10 mouse cellular contexts compared by ENCODE assay signal in the genomic region with DNA sequence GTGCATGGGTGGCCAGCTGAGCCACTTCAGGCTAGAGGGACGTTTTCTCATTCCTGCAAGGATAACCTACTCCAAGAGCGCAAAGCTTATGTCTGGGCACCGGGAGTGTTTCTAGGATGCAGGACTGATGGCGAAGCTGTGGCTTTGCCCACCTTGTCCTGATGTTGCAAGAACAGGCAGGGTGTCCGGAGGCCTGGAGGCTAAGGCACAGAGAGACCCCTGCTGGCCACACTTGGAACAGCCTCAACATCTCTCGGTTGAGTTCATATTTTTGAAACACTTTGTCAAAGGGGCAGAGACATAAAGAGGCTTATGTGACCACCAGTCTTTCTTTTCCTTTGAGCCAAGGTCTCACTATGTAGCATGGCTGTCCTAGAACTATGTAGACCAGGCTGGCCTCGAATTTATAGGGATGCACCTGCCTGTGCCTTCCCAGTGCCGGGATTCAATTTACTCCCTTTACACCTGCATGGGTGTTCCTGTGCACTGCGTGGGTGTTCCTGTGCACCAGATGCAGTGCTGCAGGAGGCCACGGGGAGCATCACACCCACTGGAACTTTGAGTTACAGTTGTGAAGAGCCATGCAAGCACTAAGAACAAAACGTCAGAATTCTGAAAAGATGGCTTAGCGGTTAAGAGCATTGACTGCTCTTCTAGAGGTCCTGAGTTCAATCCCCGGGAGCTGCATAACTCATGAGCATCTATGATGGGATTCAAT. TPM values are rescaled to one million over a fixed set of nuclear protein-coding genes. Genes with fewer than 3 reads are reported as not detected.
DNase-seq lines count a peak whose midpoint lies in the region; ATAC-seq lines count a peak whose summit lies in the region.
"Had no signal": no experiment of that assay in that cellular context is flagged by ENCODE, and none has a peak within 500 bp of the region (broad histone marks: within the 10 kb centered on the region; RNA-seq: fewer than 3 reads in every experiment).

No protein-coding gene starts in this region.

- no peak overlapping the region for H3K4me3 ChIP-seq in intestine, embryonic 14.5 days (ENCODE audit: low read depth, low read length)
- no peak overlapping the region for H3K4me3 ChIP-seq in intestine, embryonic 15.5 days (replicated peaks)
- H3K4me3 ChIP-seq in midbrain, embryonic 14.5 days (replicated peaks; ENCODE audit: low read depth, low read length), result no peak overlapping the region
- H3K4me3 ChIP-seq: embryonic facial prominence, embryonic 13.5 days had no signal

- peak; percentile 88 for DNase-seq in intestine, embryonic 14.5 days (ENCODE audit: low spot score)
- DNase-seq in ES-CJ7 (ENCODE audit: low read depth, low spot score), result peak; percentile 70
- peak; percentile 80 for DNase-seq in cerebellum, adult 8-10 months
- DNase-seq in gastrocnemius, postnatal 14 days, result peak; percentile 69
- DNase-seq in layer of hippocampus, postnatal 14 days (ENCODE audit: low spot score in 2 of 2), result peak; percentile 62 to 70
- DNase-seq in midbrain, embryonic 14.5 days, result peak; percentile 88
- DNase-seq in thymus, adult 18-20 months, result peak; percentile 38 to 54

- H3K27me3 ChIP-seq in intestine, embryonic 14.5 days (replicated peaks; ENCODE audit: control insufficient read depth, insufficient read depth, low read length), result no peaks in the 10 kb centered on the region
- no peaks in the 10 kb centered on the region for H3K27me3 ChIP-seq in intestine, embryonic 15.5 days (replicated peaks)
- H3K27me3 ChIP-seq in midbrain, embryonic 14.5 days (ENCODE audit: control insufficient read depth, insufficient read depth, low read length), result no peaks in the 10 kb centered on the region
- H3K27me3 ChIP-seq: embryonic facial prominence, embryonic 13.5 days had no signal

- H3K9me3 ChIP-seq in intestine, embryonic 14.5 days (ENCODE audit: control insufficient read depth, low read length), result no peaks in the 10 kb centered on the region
- H3K9me3 ChIP-seq in intestine, embryonic 15.5 days, result no peaks in the 10 kb centered on the region
- H3K9me3 ChIP-seq in midbrain, embryonic 14.5 days (ENCODE audit: control insufficient read depth, low read length), result no peaks in the 10 kb centered on the region
- H3K9me3 ChIP-seq: embryonic facial prominence, embryonic 13.5 days had no signal

- intact Hi-C loops in gastrocnemius, postnatal 14 days (cut with DNase I; ENCODE audit: low total_unique reads), result no loop called here

- H3K4me1 ChIP-seq in intestine, embryonic 14.5 days (replicated peaks; ENCODE audit: control insufficient read depth, insufficient read depth, low read length), result no peaks in the 10 kb centered on the region
- H3K4me1 ChIP-seq in intestine, embryonic 15.5 days (replicated peaks), result 0 out of 2 replicates have a peak, but pooled peaks cover 2% of the 10 kb centered on the region
- 0 out of 2 replicates have a peak, but pooled peaks cover 4% of the 10 kb centered on the region for H3K4me1 ChIP-seq in midbrain, embryonic 14.5 days (ENCODE audit: control insufficient read depth, insufficient read depth, low read length)
- H3K4me1 ChIP-seq: embryonic facial prominence, embryonic 13.5 days had no signal

- no peak overlapping the region for H3K27ac ChIP-seq in intestine, embryonic 14.5 days (ENCODE audit: low read depth)
- H3K27ac ChIP-seq in intestine, embryonic 15.5 days, result no peak overlapping the region
- no peak overlapping the region for H3K27ac ChIP-seq in midbrain, embryonic 14.5 days (replicated peaks; ENCODE audit: low read depth, low read length)
- H3K27ac ChIP-seq: embryonic facial prominence, embryonic 13.5 days; macrophage had no signal

- H3K36me3 ChIP-seq in intestine, embryonic 14.5 days (ENCODE audit: control insufficient read depth, insufficient read depth, low read length), result peaks cover 45% of the 10 kb centered on the region
- peaks cover 33% of the 10 kb centered on the region for H3K36me3 ChIP-seq in intestine, embryonic 15.5 days
- peaks cover 44% of the 10 kb centered on the region for H3K36me3 ChIP-seq in midbrain, embryonic 14.5 days (ENCODE audit: control insufficient read depth, insufficient read depth, low read length)

- ATAC-seq in intestine, embryonic 14.5 days (replicated peaks; ENCODE audit: low FRiP score, low TSS enrichment, low read depth), result no peak
- ATAC-seq in intestine, embryonic 15.5 days, result no peak
- no peak for ATAC-seq in midbrain, embryonic 14.5 days (ENCODE audit: low FRiP score, low TSS enrichment)

- WGBS in intestine, embryonic 14.5 days, result 36% methylated on average over 13 of the region's 13 CpGs
- 25% methylated on average over 13 of the region's 13 CpGs for WGBS in intestine, embryonic 15.5 days
- WGBS in midbrain, embryonic 14.5 days, result 35% methylated on average over 13 of the region's 13 CpGs

- H3K9ac ChIP-seq in intestine, embryonic 14.5 days (ENCODE audit: low read length), result no peak overlapping the region
- no peak overlapping the region for H3K9ac ChIP-seq in intestine, embryonic 15.5 days
- H3K9ac ChIP-seq in midbrain, embryonic 14.5 days (replicated peaks; ENCODE audit: low read length), result no peak overlapping the region
- H3K9ac ChIP-seq: embryonic facial prominence, embryonic 13.5 days had no signal

- no peak overlapping the region for H3K4me2 ChIP-seq in intestine, embryonic 14.5 days (ENCODE audit: low read length)
- H3K4me2 ChIP-seq in intestine, embryonic 15.5 days (replicated peaks), result no peak overlapping the region
- no peak overlapping the region for H3K4me2 ChIP-seq in midbrain, embryonic 14.5 days (ENCODE audit: low read length)
- H3K4me2 ChIP-seq: embryonic facial prominence, embryonic 13.5 days had no signal

RNA-seq across cellular contexts. Expression of gene Slc39a3, which starts 4.4 kb away (rescaled TPM):
- polyA plus RNA-seq in intestine, embryonic 14.5 days (2014; fragmentation: Nextera tagmentation; extraction: Ambion mirVana), result 13.1 and 13.7 TPM in 2 replicates
- polyA plus RNA-seq in intestine, embryonic 15.5 days (2015; fragmentation: Nextera tagmentation; extraction: Ambion mirVana), result 15.0 and 18.2 TPM in 2 replicates
- 10 to 100 TPM; 11.3 to 11.9 TPM for total RNA-seq in gastrocnemius, postnatal 14 days (2021)
- 10 to 100 TPM; 63.9 to 70.2 TPM for total RNA-seq in layer of hippocampus, postnatal 14 days (2021)
- 32.4 and 34.9 TPM in 2 replicates for polyA plus RNA-seq in midbrain, embryonic 14.5 days (2014; fragmentation: Nextera tagmentation; extraction: Ambion mirVana)

RNA-seq across cellular contexts. Expression of gene Diras1, which starts 16.2 kb away (rescaled TPM):
- 0.65 and 1.0 TPM in 2 replicates for polyA plus RNA-seq in intestine, embryonic 14.5 days (2014; fragmentation: Nextera tagmentation; extraction: Ambion mirVana)
- polyA plus RNA-seq in intestine, embryonic 15.5 days (2015; fragmentation: Nextera tagmentation; extraction: Ambion mirVana), result 0.94 and 1.2 TPM in 2 replicates
- total RNA-seq in gastrocnemius, postnatal 14 days (2021), result under 1 TPM; 0.24 to 0.72 TPM
- 100 to 1,000 TPM; 100 to 105 TPM for total RNA-seq in layer of hippocampus, postnatal 14 days (2021)
- polyA plus RNA-seq in midbrain, embryonic 14.5 days (2014; fragmentation: Nextera tagmentation; extraction: Ambion mirVana), result 24.0 and 55.4 TPM in 2 replicates
- polyA plus RNA-seq: macrophage had no signal

RNA-seq across cellular contexts. Expression of gene Sgta, which starts 18.4 kb away (rescaled TPM):
- 171 and 181 TPM in 2 replicates for polyA plus RNA-seq in intestine, embryonic 14.5 days (2014; fragmentation: Nextera tagmentation; extraction: Ambion mirVana)
- 166 and 183 TPM in 2 replicates for polyA plus RNA-seq in intestine, embryonic 15.5 days (2015; fragmentation: Nextera tagmentation; extraction: Ambion mirVana)
- total RNA-seq in gastrocnemius, postnatal 14 days (2021), result 10 to 100 TPM; 78.6 to 79.9 TPM
- total RNA-seq in layer of hippocampus, postnatal 14 days (2021), result 100 to 1,000 TPM; 169 to 174 TPM
- polyA plus RNA-seq in midbrain, embryonic 14.5 days (2014; fragmentation: Nextera tagmentation; extraction: Ambion mirVana), result 259 and 292 TPM in 2 replicates

RNA-seq across cellular contexts. Expression of gene Gng7, which starts 26.9 kb away (rescaled TPM):
- 4.7 and 4.8 TPM in 2 replicates for polyA plus RNA-seq in intestine, embryonic 14.5 days (2014; fragmentation: Nextera tagmentation; extraction: Ambion mirVana)
- 4.5 and 4.7 TPM in 2 replicates for polyA plus RNA-seq in intestine, embryonic 15.5 days (2015; fragmentation: Nextera tagmentation; extraction: Ambion mirVana)
- 1 to 10 TPM in 1 of 2 experiments, under 1 TPM in 1; 0.44 to 1.1 TPM for total RNA-seq in gastrocnemius, postnatal 14 days (2021)
- total RNA-seq in layer of hippocampus, postnatal 14 days (2021), result 100 to 1,000 TPM; 170 to 173 TPM
- 11.5 and 11.6 TPM in 2 replicates for polyA plus RNA-seq in midbrain, embryonic 14.5 days (2014; fragmentation: Nextera tagmentation; extraction: Ambion mirVana)

RNA-seq across cellular contexts. Expression of gene Thop1, which starts 28.2 kb away (rescaled TPM):
- polyA plus RNA-seq in intestine, embryonic 14.5 days (2014; fragmentation: Nextera tagmentation; extraction: Ambion mirVana), result 53.2 and 54.1 TPM in 2 replicates
- 57.1 and 60.1 TPM in 2 replicates for polyA plus RNA-seq in intestine, embryonic 15.5 days (2015; fragmentation: Nextera tagmentation; extraction: Ambion mirVana)
- 10 to 100 TPM; 22.4 to 23.0 TPM for total RNA-seq in gastrocnemius, postnatal 14 days (2021)
- total RNA-seq in layer of hippocampus, postnatal 14 days (2021), result 10 to 100 TPM; 52.6 TPM
- 31.2 and 38.2 TPM in 2 replicates for polyA plus RNA-seq in midbrain, embryonic 14.5 days (2014; fragmentation: Nextera tagmentation; extraction: Ambion mirVana)

Comparison
In these comparisons a context has a peak if more than half of its experiments do, and no peak if none do; other contexts are left out.
1. RNA of gene Diras1, which starts 16.2 kb away (polyA plus RNA-seq): 24.0 to 55.4 TPM in midbrain, embryonic 14.5 days; 0.94 to 1.2 TPM in intestine, embryonic 15.5 days and 0.65 to 1.0 TPM in intestine, embryonic 14.5 days; every median in the first group is over 10 times any median in the second.
2. Peak in every context shown above with its lines, with median percentiles within 50 percentile points of each other: DNase-seq.